Mouse (Mus musculus) spleen, postnatal 14 days (tissue): ENCODE results near the gene Tmprss11f.
"Not testable (repeated sequence)": the region's sequence is repeated elsewhere in the genome, so short reads cannot be mapped to it uniquely, and the experiment has no call there.

Experiments used
- DNase-seq, 2 experiments: peaks; one replicate each; pipeline ENCODE4 v3.0.0; 2021 to 2022; ENCODE audit warnings: low spot score in 2 of 2

The Tmprss11f gene

DNA sequence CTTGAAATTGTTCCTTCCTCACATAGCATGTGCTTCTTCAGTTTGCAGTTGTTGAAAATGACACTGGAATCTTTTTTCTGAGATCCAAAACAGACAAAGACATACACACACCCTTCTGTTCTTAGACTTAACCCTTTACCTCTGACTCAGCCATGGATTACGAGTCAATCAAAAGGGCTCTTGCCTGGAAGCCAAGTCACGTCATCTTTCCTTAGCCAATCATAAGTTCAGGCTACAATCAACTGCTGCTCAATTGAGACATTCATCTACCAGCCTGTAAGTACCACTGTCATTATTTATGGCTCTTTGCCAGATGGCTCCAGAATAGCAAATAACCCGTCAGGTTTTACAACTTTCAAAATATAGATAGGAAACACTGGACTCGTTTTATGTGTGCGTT lies at the start of gene Tmprss11f:
Tmprss11f (minus strand) TSS at position 101 of the 400 bp plus-strand sequence.
- no peak for DNase-seq

DNA sequence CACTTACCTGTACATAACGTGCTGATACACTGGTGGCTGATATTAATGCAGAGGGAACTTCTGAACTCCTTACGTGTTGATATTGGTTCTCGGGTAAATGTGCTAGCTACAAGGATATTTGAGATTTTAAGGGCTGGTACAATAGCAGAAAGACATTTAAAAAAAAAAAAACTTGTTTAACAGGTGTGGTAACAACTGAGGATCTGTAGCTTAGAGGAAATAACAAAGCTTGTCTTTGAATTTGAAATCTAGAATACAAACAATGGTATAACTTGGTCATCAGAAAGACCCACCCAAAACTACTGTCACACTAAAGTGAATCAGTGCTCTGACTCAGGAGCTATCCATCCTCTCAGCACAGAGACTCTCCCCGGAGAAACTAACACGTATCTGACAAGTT lies 44.0 kb upstream of the Tmprss11f start, which contains the start of gene Tmprss11b:
Tmprss11b (minus strand) TSS at position 101 of the 400 bp plus-strand sequence.
- no peak for DNase-seq

DNA sequence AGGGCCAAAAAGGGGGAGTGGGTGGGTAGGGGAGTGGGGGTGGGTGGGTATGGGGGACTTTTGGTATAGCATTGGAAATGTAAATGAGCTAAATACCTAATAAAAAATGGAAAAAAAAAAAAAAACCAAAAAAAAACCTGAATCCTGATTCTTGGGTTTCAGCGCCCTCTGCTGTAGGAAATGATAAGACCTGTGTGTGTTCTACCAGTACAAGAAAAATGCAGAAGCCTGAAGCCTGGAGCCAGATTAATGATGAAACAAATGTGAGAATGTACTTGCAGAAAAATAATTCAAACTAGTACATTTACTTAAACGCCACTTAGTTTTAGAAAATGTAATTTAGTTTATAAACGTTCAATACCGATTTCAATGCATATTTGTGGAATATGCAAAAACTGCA lies 17.0 kb upstream of the Tmprss11f start:
- not testable (repeated sequence) for DNase-seq

DNA sequence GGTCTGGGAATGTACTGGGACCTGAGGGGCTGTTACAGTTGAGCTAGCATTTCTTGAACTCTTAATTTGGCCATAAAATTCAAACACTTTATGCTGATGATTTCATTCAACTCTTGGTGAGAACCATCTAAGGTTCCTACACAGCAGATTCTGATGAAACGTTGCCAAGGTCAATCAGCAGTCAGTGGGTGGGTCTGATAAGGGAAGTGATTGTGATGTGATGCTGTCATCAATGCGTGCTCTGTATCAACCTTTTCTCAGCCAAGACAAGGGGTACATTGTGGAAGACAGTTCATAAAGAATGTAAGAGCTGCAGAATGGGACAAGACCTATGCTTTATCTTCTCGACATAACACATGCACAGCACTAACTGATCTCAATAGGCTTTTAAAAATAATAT lies 8.6 kb upstream of the Tmprss11f start:
- no peak for DNase-seq

DNA sequence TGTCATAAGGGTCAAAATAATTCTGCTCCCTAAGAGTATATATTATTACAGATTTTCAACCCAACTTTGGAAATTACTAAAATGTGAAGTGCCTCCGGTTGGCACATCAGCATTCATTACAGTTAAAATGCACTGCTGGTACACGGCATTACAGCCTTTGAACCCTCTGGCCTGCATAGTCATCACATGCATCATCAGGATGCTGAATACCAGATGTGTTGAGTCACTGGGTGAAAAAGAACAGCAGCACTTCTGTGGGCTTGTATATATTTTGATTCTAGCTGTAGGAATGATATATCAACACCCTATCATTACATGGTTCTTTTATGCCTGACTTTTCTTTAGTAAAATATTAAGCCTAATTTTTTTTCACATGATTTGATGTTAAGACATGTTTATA lies 1.5 kb downstream of the Tmprss11f start:
- DNase-seq = no peak

DNA sequence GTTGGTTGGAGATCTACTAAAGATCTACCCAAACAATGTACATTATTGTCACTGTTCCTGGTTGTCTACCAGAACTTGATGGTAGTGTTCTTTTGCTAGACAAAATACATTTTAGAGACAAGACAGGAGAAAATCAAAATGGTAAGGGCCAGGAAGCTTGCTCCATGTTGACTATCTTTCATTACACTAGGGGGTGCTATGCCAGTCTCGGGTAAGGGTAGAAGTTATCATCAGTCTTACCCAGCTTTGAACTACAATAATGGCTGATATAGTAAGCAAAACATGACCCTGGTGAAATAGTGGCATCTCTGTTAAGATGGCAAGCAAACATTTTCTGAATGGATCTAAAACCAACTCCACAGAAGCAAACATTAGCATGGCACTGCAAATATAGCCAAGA lies 10.4 kb downstream of the Tmprss11f start:
- DNase-seq = no peak

DNA sequence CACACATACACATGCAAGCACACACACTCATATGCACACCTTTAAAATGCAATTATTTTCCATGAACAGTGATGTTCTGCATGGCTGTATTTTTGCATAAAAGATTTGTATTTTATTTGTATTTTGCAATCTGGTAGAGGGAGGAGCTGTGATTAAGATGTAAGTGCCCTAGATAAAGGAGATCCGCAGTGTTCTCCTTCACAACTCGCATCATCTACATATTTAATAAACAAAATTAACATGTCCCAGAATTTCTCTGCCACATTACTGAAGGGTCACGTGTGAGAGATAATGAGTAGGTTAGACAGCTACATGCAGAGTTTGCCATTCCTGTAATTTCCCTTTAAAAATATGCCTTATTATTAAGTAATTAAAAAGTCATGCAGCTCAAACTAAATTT lies 46.3 kb downstream of the Tmprss11f start:
- DNase-seq = no peak

DNA sequence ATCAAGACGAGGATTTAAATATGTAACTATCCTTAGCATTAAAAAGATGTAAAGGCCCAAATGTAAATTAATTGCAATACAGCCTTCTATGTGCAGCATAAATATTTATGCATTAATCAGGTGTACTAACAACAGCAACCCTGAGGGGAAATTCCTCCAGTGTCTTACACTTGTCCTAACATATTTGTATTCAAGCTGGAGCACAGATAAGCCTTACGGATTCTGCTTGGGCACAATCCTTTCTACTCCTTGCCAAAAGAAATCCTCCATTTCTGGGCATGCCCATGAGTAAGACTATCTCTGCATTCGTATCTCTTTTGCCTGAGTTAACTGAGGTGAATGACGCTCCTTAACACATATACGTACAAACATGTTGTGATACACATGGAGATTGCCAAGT lies 49.6 kb downstream of the Tmprss11f start:
- DNase-seq = no peak

DNA sequence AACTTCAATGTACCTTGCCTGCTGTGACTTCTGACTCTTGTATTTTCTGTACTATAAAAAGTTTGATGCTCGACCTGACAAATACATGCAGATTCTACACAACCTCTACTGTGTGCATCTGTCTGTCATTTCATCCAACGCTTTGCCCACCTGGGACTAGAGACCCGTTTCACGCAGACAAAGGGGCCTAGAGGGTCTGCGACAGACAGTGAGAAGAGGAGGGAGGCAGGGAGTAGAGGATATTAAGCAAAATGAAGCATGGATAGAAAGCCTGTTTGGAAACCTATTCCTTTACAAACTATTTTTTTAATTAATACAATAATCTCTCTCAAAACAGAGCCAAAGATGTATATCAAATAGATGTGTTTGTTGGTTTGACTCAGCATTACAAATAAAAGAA lies 50.2 kb downstream of the Tmprss11f start:
- DNase-seq = no peak

DNA sequence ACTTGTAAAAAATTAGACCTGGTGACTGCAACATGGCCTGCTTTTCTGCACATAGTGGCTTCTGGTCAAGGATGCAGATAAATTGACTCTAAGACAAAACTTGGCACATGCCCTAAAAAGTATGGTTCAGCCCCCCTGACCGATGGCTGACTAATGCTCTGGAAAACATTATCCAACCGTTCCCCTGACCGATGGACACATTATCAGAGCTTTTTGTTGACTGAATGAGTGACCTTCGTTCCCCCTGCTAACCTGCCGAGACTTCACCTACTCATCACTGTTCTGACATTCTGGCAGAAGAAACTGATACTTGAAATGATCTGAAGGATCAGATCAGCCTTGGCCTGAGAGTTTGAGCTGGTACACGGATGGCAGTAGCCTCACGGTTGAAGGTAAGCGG lies 53.5 kb downstream of the Tmprss11f start:
- DNase-seq = not testable (repeated sequence)

DNA sequence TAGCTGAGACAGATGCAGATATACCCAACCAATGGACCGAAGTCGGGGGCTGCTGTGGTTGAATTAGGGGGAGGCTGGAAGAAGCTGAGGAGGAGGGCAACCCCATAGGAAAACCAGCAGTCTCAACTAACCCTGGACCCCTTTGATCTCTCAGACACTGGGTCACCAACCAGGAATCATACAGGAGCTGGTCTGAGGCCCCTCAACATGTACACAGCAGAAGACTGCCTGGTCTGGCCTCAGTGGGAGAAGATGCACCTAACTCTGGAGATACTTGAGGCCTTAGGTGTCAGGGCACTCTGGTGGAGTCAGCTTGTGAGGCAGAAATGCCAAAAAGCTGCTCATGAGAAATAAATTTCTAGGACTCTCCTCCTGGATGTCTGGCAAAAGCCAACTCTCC lies 85.5 kb downstream of the Tmprss11f start:
- DNase-seq = no peak

DNA sequence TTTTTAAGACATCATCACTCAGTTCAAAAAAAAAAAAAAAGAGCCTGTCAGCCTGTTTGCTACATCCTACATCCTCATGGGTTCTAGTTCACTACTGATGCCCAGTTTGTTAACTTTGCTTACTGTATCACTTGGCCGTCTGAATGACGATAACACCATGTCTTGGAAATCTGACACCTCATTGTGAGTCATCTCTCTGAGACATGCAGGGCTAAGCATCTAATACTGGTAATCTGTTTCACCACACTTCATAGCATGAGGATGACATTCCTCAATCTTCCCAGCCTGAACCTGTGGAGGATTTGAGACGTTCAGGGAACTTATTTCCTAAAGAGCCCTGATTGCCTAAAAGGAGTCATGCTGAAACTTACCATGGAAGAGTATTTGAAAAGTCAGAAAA lies 91.6 kb downstream of the Tmprss11f start:
- no peak for DNase-seq

DNA sequence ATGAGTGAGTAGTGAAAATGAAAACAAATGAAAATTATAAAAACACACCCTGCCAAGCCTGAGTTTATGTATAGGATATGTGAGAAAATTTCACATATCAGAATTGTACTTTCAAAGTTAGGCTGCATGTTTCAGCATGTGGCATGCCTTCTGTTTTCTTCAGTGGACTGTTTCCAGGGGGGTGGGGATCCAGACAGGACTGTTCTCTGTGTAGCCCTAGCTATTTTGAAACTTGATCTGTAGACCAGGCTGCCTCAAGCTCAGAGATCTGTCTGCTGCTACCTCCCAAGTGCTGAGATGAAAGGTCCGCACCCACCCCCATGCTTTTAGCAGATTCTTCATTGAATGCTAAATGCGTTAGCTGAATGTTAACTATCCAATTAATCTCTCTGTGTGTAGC lies 103.5 kb downstream of the Tmprss11f start:
- no peak for DNase-seq

DNA sequence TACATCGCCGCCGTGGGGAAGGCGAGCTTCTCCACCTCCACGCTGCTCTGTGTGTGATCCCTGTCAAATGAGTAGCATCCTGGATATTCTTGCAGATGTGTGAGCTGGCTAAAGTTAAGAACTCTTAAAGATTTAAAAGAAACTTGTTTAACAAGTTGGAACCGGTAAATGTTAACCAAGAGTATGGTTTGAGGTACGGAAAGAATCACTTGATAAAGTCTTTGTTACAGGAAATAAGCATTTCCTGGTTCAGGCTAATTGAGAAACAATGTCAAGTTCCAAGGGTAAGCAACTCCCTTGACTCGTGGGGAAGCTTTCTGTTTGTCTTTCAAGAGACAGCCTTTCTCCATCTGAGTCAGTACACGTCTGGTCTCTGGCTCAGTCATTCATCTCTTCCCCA lies 113.7 kb downstream of the Tmprss11f start, which contains the start of gene Tmprss11g:
Tmprss11g (minus strand) TSS at position 101 of the 400 bp plus-strand sequence.
- no peak for DNase-seq

DNA sequence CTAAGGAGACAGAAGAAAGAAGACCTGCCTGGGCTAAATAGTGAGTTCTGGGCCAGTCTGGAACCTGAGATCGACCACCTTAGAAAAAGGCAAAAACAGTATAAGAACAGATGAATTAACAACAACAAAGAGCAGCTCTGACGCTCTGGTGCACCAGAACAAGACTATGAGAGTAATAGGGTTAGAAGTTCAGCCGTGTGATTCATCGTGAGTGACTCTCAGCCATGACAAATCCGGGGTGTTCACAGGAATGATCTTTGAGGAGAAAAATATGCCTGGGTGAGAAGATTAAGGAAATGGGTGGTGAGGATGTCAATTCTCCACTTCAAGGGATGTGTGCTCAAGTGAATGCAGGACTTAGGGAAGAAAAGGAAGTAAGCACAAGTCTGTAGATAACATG lies 120.7 kb downstream of the Tmprss11f start:
- no peak for DNase-seq

DNA sequence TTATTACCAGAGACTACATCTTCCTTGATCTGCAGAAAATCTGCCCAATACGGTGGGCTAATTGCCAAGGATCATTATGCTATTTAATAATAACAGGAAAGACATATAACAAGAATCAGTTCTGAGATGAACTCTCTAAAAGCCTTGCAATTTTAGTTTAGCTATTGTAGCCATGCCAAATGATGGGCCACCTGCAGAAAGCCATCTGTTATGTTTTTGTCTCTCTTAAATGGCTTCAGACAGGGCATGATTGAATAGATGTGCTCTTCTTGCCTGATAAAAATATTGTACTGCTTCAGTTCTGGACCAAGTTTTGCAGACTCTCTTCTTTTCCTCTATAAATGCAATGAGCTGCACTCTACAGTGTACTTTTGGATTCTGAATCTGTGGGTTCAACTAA lies 138.8 kb downstream of the Tmprss11f start:
- no peak for DNase-seq

DNA sequence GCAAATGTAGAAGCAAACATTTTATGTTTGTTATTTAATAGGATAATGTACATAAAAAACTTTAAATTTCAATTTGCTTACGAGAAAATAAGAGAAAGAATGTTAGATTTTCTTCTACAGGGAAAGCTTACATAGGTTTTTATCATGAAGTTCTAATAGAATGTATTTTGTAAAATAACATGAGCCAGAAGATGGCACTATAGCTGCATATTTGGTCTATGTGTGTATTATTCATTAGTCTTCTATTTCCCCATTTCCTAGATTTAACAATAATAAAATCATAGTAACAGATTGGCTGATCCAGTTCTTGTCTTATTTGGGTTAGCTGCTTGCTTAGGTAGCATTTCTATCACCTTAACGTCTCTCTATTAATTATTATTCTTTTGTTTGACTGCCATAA lies 149.7 kb downstream of the Tmprss11f start:
- DNase-seq = no peak

DNA sequence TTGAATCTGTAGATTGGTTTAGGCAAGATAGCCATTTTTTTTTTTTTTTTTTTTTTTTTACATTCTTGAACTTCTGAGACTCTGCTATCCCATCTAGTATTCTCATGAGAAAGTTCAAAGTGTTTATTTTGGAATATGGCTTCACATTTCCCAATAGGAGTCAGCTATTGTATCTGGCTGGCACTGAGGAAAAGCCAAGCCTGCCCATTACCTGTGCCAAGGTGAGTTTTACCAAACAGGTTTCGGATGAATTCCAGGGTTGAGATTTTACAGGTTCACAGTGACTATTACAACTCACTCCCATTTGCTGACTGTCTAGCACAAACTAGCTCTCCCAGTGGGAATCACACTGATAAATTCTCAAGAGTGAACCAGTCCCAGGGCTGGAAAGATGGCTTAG lies 150.2 kb downstream of the Tmprss11f start:
- DNase-seq = no peak

DNA sequence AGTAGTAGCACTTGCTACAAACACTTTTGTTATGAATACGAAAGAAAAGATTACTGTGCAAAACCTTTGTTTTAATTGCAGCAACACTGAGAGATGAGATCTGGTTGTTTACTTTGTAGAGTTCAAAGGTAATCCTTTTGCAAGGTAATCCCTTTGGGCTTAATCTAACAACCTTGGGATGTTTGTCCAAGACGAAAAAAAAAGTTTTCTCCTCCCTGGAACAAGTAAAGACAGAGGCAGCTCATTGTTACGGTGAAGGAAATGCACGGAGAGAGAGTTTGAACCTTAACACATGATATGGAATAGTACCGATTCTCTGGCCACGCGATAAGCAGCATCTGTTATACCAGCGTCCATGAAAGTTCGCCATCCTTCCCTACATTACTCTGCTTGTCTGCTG lies 158.4 kb downstream of the Tmprss11f start:
- DNase-seq = no peak
